Mouse (Mus musculus) testis, adult 2 months (tissue): ENCODE measurements at regions not wholly inside any gene's neighbourhood (a gene's known extent, or its start where the extent isn't known, plus 50 kb on each side); places are given as distances from the start of the nearest gene placed in this dataset.

Source experiments
- CTCF ChIP-seq: fragments of 200-500 bp; IDR thresholded peaks from 2 replicates; pipeline ENCODE4 v1.5.1; 2012; ENCODE audit warnings: low read depth, mild to moderate bottlenecking, inconsistent platforms, low read length, moderate library complexity; ENCODE audit not compliant: control insufficient read depth, insufficient read depth, insufficient replicate concordance
- POLR2A ChIP-seq: fragments of 200-500 bp; IDR thresholded peaks from 2 replicates; pipeline ENCODE4 v1.6.1; 2012; ENCODE audit warnings: low read depth, mild to moderate bottlenecking, inconsistent platforms, low read length, moderate library complexity; ENCODE audit not compliant: control insufficient read depth

DNA sequence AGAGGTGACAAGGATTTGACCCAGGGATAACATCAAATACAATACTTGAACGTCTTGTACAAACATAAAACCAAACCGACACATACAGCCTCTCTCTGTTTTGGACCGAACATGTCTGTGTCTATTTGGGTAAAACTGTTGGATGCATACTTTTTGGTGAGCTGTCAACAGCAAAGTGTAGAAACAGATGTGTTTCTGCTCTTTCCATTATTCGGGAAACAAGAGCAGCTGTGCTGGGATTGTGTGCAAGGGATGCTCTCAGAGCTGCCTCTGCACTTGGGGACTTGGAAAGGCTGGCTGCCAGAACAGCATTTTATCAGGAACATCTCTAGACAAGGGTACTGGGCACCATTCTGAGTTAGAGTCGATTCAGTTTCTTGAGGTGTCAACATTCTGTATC, 445.0 kb downstream of the Gja1 start:
- TF ChIP-seq POLR2A, result no peak
- no peak for TF ChIP-seq CTCF
